Mouse (Mus musculus) ES-E14 (cell line): Measurements from ENCODE around the gene Recql5.

Experiments
- CHD2 ChIP-seq: IDR thresholded peaks from 2 replicates; pipeline ENCODE4 v1.6.1; 2014; ENCODE audit warnings: mild to moderate bottlenecking, low read depth, low read length, inconsistent platforms
- HCFC1 ChIP-seq: IDR thresholded peaks from 2 replicates; pipeline ENCODE4 v1.6.1; 2012; ENCODE audit warnings: low read length, inconsistent platforms, borderline replicate concordance; ENCODE audit not compliant: insufficient read depth
- MAFK ChIP-seq: IDR thresholded peaks from 2 replicates; pipeline ENCODE4 v1.6.1; 2014; ENCODE audit warnings: mild to moderate bottlenecking, low read depth, low read length, inconsistent platforms; ENCODE audit not compliant: insufficient read depth
- ZC3H11A ChIP-seq: IDR thresholded peaks from 2 replicates; pipeline ENCODE4 v1.6.1; 2012; ENCODE audit warnings: low read depth, mild to moderate bottlenecking, inconsistent platforms, low read length, borderline replicate concordance
- ZNF384 ChIP-seq: IDR thresholded peaks from 2 replicates; pipeline ENCODE4 v1.6.1; 2012; ENCODE audit warnings: low read depth, low read length, inconsistent platforms

DNA sequence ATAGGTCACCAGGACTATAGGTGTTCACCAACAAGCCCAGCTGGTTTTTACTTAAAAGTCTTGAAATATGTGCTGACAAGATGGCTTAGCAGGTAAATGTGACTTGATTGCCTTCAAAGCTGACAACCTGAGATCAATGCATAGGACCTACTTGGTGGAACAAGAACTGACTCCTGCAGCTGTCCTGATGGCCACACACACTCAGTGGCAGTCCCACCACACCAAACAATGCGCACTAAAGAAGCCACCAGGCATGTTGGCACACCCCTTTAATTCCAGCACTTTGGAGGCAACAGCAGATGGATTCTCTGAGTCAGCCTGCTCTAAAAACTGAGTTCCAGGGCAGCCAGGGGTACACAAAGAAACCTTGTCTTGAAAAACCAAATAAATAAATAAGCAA lies 11.3 kb downstream of the Recql5 start:
- TF ChIP-seq ZNF384 = no peak
- TF ChIP-seq MAFK = no peak
- no peak for TF ChIP-seq CHD2
- TF ChIP-seq HCFC1 = no peak
- no peak for TF ChIP-seq ZC3H11A
